Mouse (Mus musculus) kidney, postnatal 0 days (tissue): ENCODE results near the gene Ksr1. TPM values are rescaled to one million over a fixed set of nuclear protein-coding genes. Genes with fewer than 3 reads are reported as not detected.
A peak's percentile ranks its signal among the peaks of the same experiment; 100 is the strongest.

Experiments used
- ATAC-seq: fragments of 200-750 bp; cut with Nextera tagmentation; replicated peaks from 2 replicates; pipeline ENCODE4 v1.8.0; 2017; ENCODE audit warnings: low read depth, moderate number of reproducible peaks, moderate TSS enrichment, moderate library complexity; ENCODE audit not compliant: low FRiP score
- DNase-seq: peaks from one replicate; pipeline ENCODE4 v3.0.0-alpha.2; 2016; ENCODE audit warnings: low spot score
- H3K27ac ChIP-seq: fragments of 300-500 bp; sonication (generic); 2 replicates; pipeline ENCODE4 v1.5.1; 2014; ENCODE audit warnings: mild to moderate bottlenecking
- H3K27me3 ChIP-seq: fragments of 300-500 bp; sonication (generic); 2 replicates; pipeline ENCODE4 v1.6.1; 2014; ENCODE audit warnings: low read length, mixed read lengths; ENCODE audit not compliant: insufficient read depth
- H3K36me3 ChIP-seq: fragments of 300-500 bp; sonication (generic); 2 replicates; pipeline ENCODE4 v1.6.1; 2014; ENCODE audit warnings: low read length, mixed read lengths; ENCODE audit not compliant: insufficient read depth
- H3K4me1 ChIP-seq: fragments of 300-500 bp; sonication (generic); replicated peaks from 2 replicates; pipeline ENCODE4 v1.6.1; 2014; ENCODE audit warnings: antibody characterized with exemption, low read length, mixed read lengths; ENCODE audit not compliant: insufficient read depth
- H3K4me2 ChIP-seq: fragments of 300-500 bp; sonication (generic); 2 replicates; pipeline ENCODE4 v1.6.1; 2014; ENCODE audit warnings: mild to moderate bottlenecking, low read length, moderate library complexity, mixed read lengths
- H3K4me3 ChIP-seq: fragments of 300-500 bp; sonication (generic); replicated peaks from 2 replicates; pipeline ENCODE4 v1.5.1; 2014; ENCODE audit warnings: low read depth, low read length
- H3K9ac ChIP-seq: fragments of 300-500 bp; sonication (generic); 2 replicates; pipeline ENCODE4 v1.6.1; 2014; ENCODE audit warnings: low read depth, low read length
- H3K9me3 ChIP-seq: fragments of 300-500 bp; sonication (generic); replicated peaks from 2 replicates; pipeline ENCODE4 v1.6.1; 2016; ENCODE audit warnings: low read length, inconsistent platforms, mixed read lengths
- CTCF ChIP-seq: IDR thresholded peaks from 2 replicates; pipeline ENCODE4 v1.5.1; 2016; ENCODE audit warnings: antibody characterized with exemption, low read depth, mild to moderate bottlenecking, moderate library complexity
- WGBS: fragments of 180-500 bp; shearing (Covaris S2); extraction: QIAGEN DNeasy Blood & Tissue Kit; methylation state at CpG from one replicate; pipeline ENCODE4 v1.1.7; 2014; 5-methylcytosine and 5-hydroxymethylcytosine counted together
- polyA plus RNA-seq: library from polyadenylated mRNA; unstranded; fragments of >200 nt; fragmentation: Nextera tagmentation; extraction: Ambion mirVana; gene quantifications from 2 replicates; pipeline ENCODE4 v1.2.1, GENCODE M21; 2015

The Ksr1 gene
- polyA plus RNA-seq, 1 experiment from 2014 or later = 1.8 TPM

DNA sequence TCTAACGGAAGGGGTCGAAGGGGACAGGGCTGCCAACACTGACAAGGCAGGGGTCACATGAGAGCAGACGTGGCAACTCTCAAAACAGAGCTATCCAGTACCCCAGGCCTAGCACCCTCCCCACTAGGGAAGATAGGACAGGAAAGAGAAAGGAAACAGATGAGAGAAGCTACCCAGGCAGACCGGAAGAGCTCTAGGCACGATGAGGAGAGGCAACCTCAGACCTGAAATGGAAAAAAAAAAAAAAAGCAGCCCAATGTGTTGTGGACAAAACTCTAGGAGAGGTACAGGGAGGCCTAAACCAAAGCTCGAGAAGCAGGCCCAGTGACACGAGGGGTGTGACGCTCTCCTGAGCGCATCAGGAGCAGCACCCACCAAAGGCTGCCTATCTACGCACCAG is 23.7 kb downstream of the Ksr1 start:
- DNase-seq (no peak), ATAC-seq (no peak)
- Histone ChIP-seq H3K36me3 (no peaks in the 10 kb centered on the region), H3K27ac (no peak overlapping the region), H3K9ac (no peak overlapping the region), H3K4me2 (no peak overlapping the region), H3K4me3 (no peak overlapping the region), H3K27me3 (no peaks in the 10 kb centered on the region), H3K4me1 (peaks cover 9% of the 10 kb centered on the region; the same call in 1 of the 2 replicates), H3K9me3 (no peaks in the 10 kb centered on the region)
- TF ChIP-seq CTCF = no peak
- 85% methylated on average over 10 of the region's 10 CpGs for WGBS

GRCm38 (mm10) chr11:79120087-79120486 is 26.1 kb downstream of the Ksr1 start:
- no peak overlapping the region for H3K4me3 ChIP-seq
- peaks cover 6% of the 10 kb centered on the region; the same call in 1 of the 2 replicates for H3K4me1 ChIP-seq
- H3K9ac ChIP-seq = no peak overlapping the region
- ATAC-seq (no peak), DNase-seq (no peak)
- WGBS = 59% methylated on average over 3 of the region's 3 CpGs
- H3K9me3 ChIP-seq = no peaks in the 10 kb centered on the region
- no peak for TF ChIP-seq CTCF
- no peak overlapping the region for H3K4me2 ChIP-seq
- H3K36me3 ChIP-seq = no peaks in the 10 kb centered on the region
- no peak overlapping the region for H3K27ac ChIP-seq
- no peaks in the 10 kb centered on the region for H3K27me3 ChIP-seq

DNA sequence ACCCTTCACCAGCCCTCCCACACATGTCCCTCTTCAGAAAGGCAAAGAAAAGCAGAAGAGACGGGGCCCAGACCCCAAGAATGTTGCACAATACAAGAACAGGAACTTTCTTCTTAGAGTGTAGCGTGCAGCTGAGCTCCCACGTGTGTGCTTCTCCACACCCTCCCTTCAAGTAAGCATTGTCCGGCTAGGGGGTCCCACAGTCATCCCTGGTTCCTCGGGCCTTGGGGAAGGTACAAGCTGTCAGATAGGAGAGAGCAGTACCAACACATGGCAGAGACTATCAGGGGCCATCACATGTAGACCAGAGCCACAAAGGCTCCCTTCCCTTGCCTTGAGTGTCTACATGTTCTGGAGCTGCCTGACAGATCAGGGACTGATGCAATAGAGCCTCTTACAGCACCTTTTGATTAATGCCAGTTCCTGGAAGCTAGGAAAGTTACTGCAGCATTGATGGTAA is 27.3 kb downstream of the Ksr1 start:
- Histone ChIP-seq H3K4me1 (peaks cover 16% of the 10 kb centered on the region; the same call in 1 of the 2 replicates), H3K9me3 (no peaks in the 10 kb centered on the region), H3K27me3 (no peaks in the 10 kb centered on the region), H3K27ac (no peak overlapping the region), H3K36me3 (no peaks in the 10 kb centered on the region), H3K4me3 (no peak overlapping the region), H3K4me2 (no peak overlapping the region), H3K9ac (no peak overlapping the region)
- WGBS = 60% methylated on average over 5 of the region's 5 CpGs
- DNase-seq (no peak), ATAC-seq (no peak)
- TF ChIP-seq CTCF = no peak

GRCm38 (mm10) chr11:79116665-79117064 is 29.5 kb downstream of the Ksr1 start:
- H3K4me1 ChIP-seq = peaks cover 22% of the 10 kb centered on the region
- TF ChIP-seq CTCF = no peak
- H3K27me3 ChIP-seq = no peaks in the 10 kb centered on the region
- ATAC-seq (no peak), DNase-seq (peak; percentile 53)
- no peak overlapping the region for H3K4me2 ChIP-seq
- WGBS = 22% methylated on average over 9 of the region's 9 CpGs
- no peak overlapping the region for H3K27ac ChIP-seq
- H3K36me3 ChIP-seq = no peaks in the 10 kb centered on the region
- no peak overlapping the region for H3K4me3 ChIP-seq
- H3K9ac ChIP-seq = no peak overlapping the region
- H3K9me3 ChIP-seq = no peaks in the 10 kb centered on the region

- Histone ChIP-seq H3K9ac (no peak overlapping the region), H3K27me3 (no peaks in the 10 kb centered on the region), H3K9me3 (no peaks in the 10 kb centered on the region), H3K4me3 (no peak overlapping the region), H3K27ac (no peak overlapping the region), H3K36me3 (no peaks in the 10 kb centered on the region), H3K4me2 (no peak overlapping the region), H3K4me1 (peaks cover 22% of the 10 kb centered on the region)
- DNase-seq (no peak), ATAC-seq (no peak)
- 81% methylated on average over 8 of the region's 8 CpGs for WGBS
- no peak for TF ChIP-seq CTCF
These were observed 30.5 kb downstream of the Ksr1 start for GRCm38 (mm10) chr11:79115659-79116058.

DNA sequence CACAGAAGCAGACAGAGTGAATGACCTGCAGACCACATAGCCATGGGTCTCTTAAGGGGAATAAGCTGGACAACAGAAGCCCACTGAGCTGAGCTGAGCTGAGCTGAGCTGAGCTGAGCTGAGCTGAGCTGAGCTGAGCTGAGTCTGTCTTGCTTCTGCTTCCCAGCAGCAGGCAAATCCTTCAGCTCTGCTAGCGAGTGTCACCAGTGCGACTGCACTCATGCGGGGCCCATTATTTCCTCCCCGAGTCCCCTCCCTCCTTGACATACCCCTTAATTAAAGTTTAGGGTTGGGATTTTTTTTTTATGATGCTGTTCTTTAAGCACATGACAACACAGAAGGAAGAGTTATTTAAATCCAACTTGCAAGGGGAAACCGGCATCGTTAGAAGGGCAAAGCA is 32.1 kb downstream of the Ksr1 start:
- H3K4me1 ChIP-seq = peaks cover 22% of the 10 kb centered on the region
- ATAC-seq = no peak
- no peak overlapping the region for H3K9ac ChIP-seq
- H3K27me3 ChIP-seq = no peaks in the 10 kb centered on the region
- H3K4me3 ChIP-seq = no peak overlapping the region
- no peak overlapping the region for H3K27ac ChIP-seq
- H3K4me2 ChIP-seq = no peak overlapping the region
- H3K9me3 ChIP-seq = no peaks in the 10 kb centered on the region
- DNase-seq = peak; percentile 54
- TF ChIP-seq CTCF = no peak
- no peaks in the 10 kb centered on the region for H3K36me3 ChIP-seq
- 23% methylated on average over 6 of the region's 6 CpGs for WGBS

GRCm38 (mm10) chr11:79113397-79113796 is 32.8 kb downstream of the Ksr1 start:
- Histone ChIP-seq H3K4me2 (no peak overlapping the region), H3K4me1 (peaks cover 16% of the 10 kb centered on the region), H3K36me3 (no peaks in the 10 kb centered on the region), H3K27me3 (no peaks in the 10 kb centered on the region), H3K27ac (no peak overlapping the region), H3K9me3 (no peaks in the 10 kb centered on the region), H3K9ac (no peak overlapping the region), H3K4me3 (no peak overlapping the region)
- ATAC-seq (no peak), DNase-seq (no peak)
- WGBS = 78% methylated on average over 4 of the region's 4 CpGs
- no peak for TF ChIP-seq CTCF
